Mouse (Mus musculus): Measurements from ENCODE around the gene Dynlt1b.
"Not testable (repeated sequence)": the region's sequence is repeated elsewhere in the genome, so short reads cannot be mapped to it uniquely, and the experiment has no call there.

DNA sequence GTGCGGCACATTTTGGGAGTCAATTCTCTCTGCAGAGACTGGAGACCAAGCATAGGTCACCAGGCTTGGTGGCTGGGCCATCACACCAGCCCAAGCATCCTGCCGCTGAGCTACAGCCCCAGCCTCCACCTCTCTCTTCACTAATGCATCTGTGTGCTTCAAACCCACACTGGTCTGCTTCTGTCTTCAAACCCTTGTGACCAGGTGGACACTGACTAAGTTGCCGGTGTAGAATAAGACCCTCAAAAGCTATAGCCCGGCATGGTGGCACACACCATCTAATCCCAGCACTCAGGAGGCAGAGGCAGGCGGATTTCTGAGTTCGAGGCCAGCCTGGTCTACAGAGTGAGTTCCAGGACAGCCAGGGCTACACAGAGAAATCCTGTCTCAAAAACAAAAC is 38.2 kb upstream of the Dynlt1b start:
- not testable (repeated sequence) for TF ChIP-seq CTCF (IDR thresholded peaks at IDR 0.05; ENCODE audit: low read depth, low read length); POLR2A (IDR thresholded peaks at IDR 0.05; ENCODE audit: extremely low read depth, insufficient read depth, low read length)
